Mouse (Mus musculus) brain, embryonic 14.5 days (tissue): ENCODE results near the gene Tmem259. TPM values are rescaled to one million over a fixed set of nuclear protein-coding genes. Genes with fewer than 3 reads are reported as not detected.

Experiments
- DNase-seq: peaks from one replicate; pipeline ENCODE4 v3.0.0-alpha.2; 2011; ENCODE audit warnings: low read depth
- CTCF ChIP-seq: fragments of 200-500 bp; IDR thresholded peaks from 2 replicates; pipeline ENCODE4 v1.5.1; 2012; ENCODE audit warnings: inconsistent platforms, mild to moderate bottlenecking, moderate library complexity, borderline replicate concordance; ENCODE audit not compliant: insufficient read depth, insufficient read length; ENCODE audit errors: extremely low read depth
- POLR2A ChIP-seq: fragments of 200-500 bp; IDR thresholded peaks from 2 replicates; pipeline ENCODE4 v1.6.1; 2012; ENCODE audit warnings: mild to moderate bottlenecking, inconsistent platforms, borderline replicate concordance; ENCODE audit not compliant: poor library complexity, insufficient read depth, insufficient read length, severe bottlenecking; ENCODE audit errors: extremely low read depth
- polyA plus RNA-seq: library from polyadenylated mRNA; depleted of rRNA; stranded (reverse); fragments of >200 nt; gene quantifications from 2 replicates; pipeline ENCODE4 v1.2.3, GENCODE M21; 2012

The Tmem259 gene
- polyA plus RNA-seq, 1 experiment: 221 TPM

DNA sequence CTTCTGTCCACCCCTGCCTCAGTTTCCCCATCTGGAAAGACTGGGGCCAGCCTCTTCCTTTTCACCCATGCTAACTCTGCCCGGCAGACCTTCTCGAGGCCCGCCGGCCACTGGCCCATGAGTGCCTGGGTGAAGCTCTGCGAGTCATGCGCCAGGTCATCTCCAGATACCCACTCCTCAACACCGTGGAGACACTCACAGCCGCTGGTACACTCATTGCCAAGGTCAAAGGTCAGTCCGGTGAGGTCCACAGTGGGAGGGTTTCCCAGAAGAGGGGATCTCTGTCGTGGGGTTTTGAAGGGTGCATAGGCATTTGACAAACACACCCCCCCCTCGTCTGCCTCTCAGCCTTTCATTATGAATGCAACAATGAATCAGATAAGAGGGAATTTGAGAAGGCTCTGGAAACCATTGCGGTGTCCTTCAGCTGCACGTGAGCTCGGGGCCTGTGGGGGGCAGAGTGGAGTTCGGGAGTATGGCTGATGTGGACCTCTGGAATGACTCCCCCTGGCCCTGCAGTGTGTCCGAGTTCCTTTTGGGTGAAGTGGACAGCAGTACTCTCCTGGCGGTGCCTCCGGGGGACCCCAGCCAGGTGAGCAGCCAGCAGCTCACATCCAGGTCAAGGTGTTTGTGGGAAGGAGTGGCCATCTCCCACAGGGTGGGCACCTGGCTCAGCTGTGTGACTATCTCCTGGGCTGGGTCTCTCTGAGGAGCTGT is 36.6 kb upstream of the Tmem259 start:
- TF ChIP-seq CTCF (no peak), POLR2A (no peak)

DNA sequence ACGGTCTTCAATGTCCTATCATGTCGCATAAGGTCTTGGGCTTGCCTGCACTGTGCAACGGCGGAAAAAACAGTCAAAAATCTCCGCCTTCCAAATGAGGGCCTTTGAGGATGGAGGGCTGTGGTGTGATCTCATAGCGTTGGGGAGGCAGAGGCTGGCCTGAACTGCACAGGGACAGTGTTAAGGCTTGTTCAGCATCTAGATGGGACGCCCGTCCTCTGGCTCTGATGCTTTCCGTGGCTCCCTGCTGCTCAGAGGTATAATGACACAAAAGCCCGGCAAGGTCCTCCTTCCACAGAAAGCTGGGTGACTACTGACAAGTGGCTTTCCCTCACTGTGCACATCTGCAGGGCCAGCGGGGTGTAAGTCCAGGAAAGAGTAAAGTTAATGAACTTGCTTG is 36.1 kb upstream of the Tmem259 start:
- DNase-seq: no peak
- TF ChIP-seq POLR2A (no peak), CTCF (no peak)

More for the DNA sequence above, 36.6 kb upstream of the Tmem259 start:
- DNase-seq: no peak

DNA sequence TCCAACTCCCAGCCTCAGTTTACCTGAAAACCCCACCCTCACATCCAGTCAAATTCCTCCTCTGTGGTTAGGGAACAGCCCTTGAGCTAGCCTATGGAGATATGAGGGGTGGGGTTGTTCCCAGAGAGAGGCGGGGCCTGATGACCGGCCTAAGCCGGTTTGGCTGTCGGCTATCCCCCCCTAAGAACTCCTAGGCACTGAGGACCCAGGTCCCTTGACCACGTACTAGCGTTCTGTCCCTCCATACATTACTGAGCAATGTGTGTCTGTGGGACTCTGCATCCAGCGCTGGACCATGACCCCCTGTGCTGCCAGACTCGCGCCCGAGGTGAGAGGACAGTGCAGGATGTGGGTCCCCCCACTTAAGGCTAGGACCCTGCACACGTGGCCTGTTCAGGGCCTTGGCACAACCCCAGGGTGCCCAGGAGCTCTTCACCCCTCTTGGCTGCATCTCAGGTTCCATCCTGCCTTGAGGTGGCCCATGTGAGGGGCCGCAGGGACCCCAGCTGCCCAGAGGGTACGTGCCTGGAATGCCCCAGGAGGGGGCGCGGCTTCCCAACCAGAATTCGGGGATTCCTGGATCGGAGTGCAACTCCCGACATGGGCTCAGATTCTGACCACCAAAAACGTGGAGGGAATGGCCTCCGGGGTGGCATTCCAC is 35.5 kb upstream of the Tmem259 start:
- DNase-seq: no peak
- TF ChIP-seq CTCF (0 out of 2 replicates have a peak, but pooled peaks have one; percentile 7), POLR2A (no peak)

DNA sequence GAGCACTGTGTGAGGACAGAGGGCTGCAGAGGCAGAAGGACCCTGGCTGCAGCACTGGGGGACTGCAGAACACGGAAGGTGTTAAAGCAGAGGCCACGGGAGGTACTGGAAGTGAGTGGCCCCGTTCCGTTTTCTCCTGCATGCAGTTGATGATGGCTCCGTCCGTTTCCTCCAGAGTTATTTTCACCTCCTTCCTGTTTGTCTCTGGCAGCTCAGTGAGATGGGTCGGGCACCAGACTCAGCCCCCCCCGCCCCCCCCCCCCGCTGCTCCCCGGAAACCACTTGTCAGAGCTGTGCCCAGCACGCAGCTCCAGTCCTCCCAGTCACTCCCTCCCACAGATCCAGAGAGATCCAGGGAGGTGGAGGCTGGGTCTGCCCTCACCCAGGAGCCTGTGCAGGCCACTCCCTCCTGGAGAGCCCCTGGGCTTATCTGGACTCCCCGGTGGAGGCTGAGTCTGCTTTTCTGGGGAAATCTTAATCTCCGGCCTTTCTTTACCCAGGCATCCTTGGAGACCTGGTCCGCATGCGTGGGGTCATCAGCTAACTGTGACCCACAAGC is 34.7 kb upstream of the Tmem259 start:
- TF ChIP-seq CTCF: no peak
- TF ChIP-seq POLR2A: no peak
- no peak for DNase-seq

DNA sequence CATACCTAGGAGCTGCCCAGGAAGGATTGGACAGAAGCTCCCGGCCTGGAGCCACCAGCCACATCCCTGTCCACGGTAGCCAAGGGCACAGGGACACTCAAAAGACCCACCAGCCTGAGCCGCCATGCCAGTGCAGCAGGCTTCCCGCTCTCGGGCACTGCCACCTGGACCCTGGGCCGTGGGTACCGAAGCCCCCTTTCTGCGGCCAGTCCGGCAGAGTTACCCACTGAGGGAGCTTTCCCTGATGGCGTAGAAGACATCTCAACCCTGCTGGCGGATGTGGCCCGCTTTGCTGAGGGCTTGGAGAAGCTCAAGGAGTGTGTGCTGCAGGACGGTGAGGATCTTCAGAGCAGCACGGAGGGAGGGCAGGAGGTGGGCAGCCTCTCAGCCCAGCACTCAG is 33.6 kb upstream of the Tmem259 start:
- TF ChIP-seq CTCF: no peak
- TF ChIP-seq POLR2A: no peak
- DNase-seq: no peak

DNA sequence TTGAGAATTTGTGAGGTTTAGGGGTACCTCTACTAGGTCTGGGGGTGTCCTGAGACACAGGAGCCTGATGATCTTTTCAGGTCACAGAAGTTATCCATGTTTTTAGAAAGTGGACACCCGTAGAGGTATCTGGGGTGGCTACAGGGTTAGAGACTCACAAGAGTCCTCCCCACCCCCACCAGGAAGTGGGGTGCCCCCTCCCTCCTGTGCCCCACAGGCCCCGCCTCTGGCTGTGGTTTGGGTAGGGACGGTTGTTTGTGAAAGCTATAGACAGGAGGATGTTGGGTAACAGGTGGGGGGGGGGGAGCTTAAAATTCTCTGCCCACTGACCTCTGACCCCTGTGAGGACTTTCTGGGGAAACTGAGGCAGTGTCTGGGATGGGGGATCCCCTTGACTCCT is 33.2 kb upstream of the Tmem259 start:
- no peak for DNase-seq
- TF ChIP-seq POLR2A (no peak), CTCF (no peak)

DNA sequence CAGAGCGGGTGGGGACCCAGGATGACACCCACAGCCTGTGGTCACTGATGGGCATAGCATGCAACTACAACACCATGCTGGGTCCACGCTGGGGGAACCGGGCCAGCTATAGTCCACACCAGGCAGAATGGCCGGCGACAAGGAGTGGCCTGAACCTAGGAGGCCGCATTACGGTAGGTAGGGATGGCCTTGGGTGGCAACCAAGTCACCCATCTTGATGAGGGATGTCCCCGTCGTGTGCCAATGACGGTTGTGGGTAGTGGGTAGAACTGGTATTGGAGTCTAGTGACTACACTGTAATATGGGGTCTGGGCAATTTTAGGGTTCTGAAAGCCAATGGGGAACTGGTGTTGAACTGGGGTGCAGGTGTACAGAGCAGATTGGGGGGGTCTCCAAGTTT is 32.8 kb upstream of the Tmem259 start:
- DNase-seq: no peak
- TF ChIP-seq POLR2A: no peak
- no peak for TF ChIP-seq CTCF

DNA sequence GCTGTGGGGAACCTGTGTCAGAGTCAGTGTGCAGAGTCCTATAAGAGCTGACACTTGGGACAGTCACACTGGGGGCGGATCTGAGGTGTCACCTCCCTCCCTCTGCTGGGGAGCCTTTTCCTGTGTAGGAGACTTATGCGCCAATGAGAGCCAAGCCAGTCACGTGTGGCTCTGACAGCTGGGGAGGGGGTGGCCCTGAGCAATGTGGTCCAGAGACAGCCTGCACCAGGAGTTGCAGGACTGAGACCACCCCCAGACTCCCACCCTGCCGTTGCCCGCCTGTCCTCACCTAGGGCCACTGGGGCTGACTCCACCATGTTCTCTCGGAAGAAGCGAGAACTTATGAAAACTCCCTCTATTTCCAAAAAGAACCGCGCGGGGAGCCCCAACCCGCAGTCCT is 32.4 kb upstream of the Tmem259 start, which contains the start of gene Arhgap45:
Gene Arhgap45 (plus strand): TSS at position 143 of the 400 bp plus-strand sequence.
- DNase-seq: no peak
- TF ChIP-seq CTCF: no peak
- no peak for TF ChIP-seq POLR2A

DNA sequence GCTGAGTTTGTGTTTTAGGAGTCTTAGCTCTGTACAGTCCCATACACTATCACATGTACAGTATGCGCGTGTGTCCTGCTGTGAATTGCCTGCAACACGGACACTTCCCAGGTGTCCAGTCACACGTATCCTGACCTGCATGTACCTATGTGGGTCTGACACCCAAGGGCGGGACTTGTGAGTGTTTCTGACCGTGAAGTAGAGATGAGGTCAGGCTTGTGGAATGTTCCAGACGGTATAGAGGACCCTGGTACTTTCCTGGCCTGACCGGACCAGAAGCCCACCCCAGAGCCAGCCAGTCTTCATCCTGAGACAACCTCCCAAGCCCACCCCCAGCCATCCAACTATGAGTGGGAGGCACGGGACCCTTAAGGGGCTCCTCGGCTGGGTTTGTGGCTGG is 31.5 kb upstream of the Tmem259 start:
- DNase-seq: no peak
- no peak for TF ChIP-seq POLR2A
- no peak for TF ChIP-seq CTCF

DNA sequence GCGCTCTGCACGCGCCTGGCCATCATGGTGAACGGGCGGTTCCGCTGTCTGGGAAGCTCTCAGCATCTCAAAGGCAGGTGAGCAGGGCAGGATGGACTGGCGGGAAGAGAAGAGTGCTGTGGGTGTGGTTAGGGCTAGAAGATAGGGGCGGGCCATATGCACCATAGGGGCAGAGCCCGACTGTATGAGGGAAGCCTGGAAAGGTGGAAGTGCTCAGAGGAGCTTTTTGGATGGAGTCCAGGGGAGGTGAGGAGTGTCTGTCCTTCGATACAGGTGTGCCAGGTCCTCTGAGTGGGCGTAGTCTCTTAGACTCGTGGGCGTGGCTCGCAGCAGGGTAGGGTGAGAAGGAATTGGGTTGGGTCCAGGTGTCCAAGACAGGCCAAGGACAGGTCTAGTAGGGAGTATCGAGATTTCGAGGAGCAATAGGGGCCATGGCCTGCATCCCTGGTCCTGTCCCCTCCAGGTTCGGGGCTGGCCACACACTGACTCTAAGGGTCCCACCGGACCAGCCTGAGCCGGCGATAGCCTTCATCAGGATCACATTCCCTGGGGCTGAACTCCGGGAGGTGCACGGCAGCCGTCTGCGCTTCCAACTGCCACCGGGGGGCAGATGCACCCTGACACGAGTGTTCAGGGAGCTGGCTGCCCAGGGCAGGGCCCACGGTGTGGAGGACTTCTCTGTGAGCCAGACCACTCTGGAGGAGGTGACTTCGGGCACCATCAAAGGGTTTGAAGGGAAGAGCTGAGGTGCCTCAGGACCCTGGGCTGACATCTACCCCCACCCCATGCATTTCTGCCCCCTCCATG is 30.6 kb upstream of the Tmem259 start:
- DNase-seq: no peak
- no peak for TF ChIP-seq POLR2A
- TF ChIP-seq CTCF: no peak

DNA sequence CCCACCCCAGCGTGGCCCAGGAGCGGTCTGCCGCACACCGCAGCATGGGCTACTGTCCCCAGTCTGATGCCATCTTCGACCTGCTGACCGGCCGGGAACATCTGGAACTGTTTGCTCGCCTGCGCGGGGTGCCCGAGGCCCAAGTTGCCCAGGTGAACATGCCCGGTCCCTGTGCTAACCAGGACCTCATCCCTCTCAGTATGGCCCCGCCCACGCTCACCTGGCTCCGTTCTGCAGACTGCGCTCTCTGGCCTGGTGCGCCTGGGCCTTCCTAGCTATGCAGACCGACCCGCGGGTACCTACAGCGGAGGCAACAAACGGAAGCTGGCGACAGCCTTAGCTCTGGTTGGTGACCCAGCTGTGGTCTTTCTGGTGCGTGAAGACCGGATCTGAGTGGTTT is 29.5 kb upstream of the Tmem259 start:
- DNase-seq: no peak

More for the DNA sequence above, 29.5 kb upstream of the Tmem259 start:
- no peak for TF ChIP-seq CTCF
